Mouse (Mus musculus): ENCODE data around the gene Prcp. TPM values are rescaled to one million over a fixed set of nuclear protein-coding genes. Genes with fewer than 3 reads are reported as not detected.
A peak's percentile ranks its signal among the peaks of the same experiment; 100 is the strongest.

The Prcp gene
- polyA plus RNA-seq (2015; fragmentation: Nextera tagmentation; extraction: Ambion mirVana) = 17.3 and 19.7 TPM in 2 replicates

DNA sequence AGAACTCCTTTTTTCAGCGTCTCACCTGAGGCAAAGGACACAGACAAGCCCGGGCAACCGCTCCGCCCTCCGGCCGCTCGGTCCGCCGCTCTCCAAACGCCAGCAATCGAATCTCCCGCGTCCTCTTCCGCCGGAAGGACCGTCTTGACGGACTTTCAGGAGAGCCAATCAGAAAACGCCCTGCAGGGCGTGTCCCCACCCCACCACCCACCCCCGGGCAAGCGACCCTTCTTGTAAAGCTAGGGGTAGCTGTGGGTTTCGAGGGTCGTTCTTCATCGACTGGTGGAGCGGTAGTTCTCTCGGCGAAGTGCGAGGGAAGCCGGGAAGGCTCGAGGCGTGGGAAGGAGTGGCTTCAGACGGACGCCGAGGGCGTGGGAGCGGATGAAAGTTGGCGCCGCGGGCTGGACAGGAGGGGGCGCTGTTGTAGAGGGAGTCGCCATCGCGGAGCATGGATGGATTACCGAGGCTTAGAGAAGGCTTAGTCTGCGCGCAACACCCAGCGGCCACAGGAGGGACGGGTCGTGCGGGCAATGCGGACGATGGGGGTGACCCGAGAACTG lies at the start of gene Prcp, which contains the start of gene Ddias:
Gene Prcp, plus strand, starts transcription at position 355 of the 560 bp plus-strand sequence.
Gene Ddias, minus strand, starts transcription at position 132 of the 560 bp plus-strand sequence.
- Histone ChIP-seq H3K4me1 (replicated peaks; ENCODE audit: control insufficient read depth, insufficient read depth, low read length) (peaks cover 23% of the 10 kb centered on the region), H3K9me3 (ENCODE audit: control insufficient read depth, low read length) (no peaks in the 10 kb centered on the region), H3K4me3 (replicated peaks; ENCODE audit: low read length) (peak within 1 kb of the TSS; percentile 83), H3K4me2 (ENCODE audit: low read length) (peak within 1 kb of the TSS; percentile 84), H3K27me3 (replicated peaks; ENCODE audit: control insufficient read depth, insufficient read depth, low read length) (no peaks in the 10 kb centered on the region), H3K9ac (replicated peaks; ENCODE audit: low read depth, low read length) (peak within 1 kb of the TSS; percentile 88), H3K36me3 (ENCODE audit: control insufficient read depth, insufficient read depth) (no peaks in the 10 kb centered on the region), H3K27ac (ENCODE audit: low read length) (peak within 1 kb of the TSS; percentile 99)
- WGBS = under 1% methylated on average over 53 of the region's 53 CpGs
- peak; percentile 85 for ATAC-seq

DNA sequence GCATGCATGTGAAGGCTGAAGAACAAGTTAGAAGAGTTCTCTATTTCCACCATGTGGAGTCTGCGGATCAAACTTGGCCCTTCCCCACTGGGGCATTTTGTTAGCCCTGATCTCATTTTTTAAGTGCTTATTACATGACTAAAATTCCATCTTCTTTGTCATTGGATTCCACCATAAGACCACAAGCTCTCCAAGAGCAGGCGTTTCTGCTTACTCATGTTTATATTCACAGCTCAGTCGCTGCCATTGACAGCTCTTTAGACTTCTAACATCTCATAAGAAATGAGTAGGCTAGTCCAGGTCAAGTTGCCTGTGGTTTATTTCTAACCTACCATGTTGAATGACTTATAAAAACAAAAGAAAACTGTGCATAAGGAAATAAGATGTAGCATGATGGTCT lies 48.0 kb upstream of the Prcp start:
- Histone ChIP-seq H3K27me3 (replicated peaks; ENCODE audit: control insufficient read depth, insufficient read depth, low read length) (no peaks in the 10 kb centered on the region), H3K9me3 (ENCODE audit: control insufficient read depth, low read length) (no peaks in the 10 kb centered on the region), H3K27ac (ENCODE audit: low read length) (no peak overlapping the region), H3K9ac (replicated peaks; ENCODE audit: low read depth, low read length) (no peak overlapping the region), H3K36me3 (ENCODE audit: control insufficient read depth, insufficient read depth) (no peaks in the 10 kb centered on the region), H3K4me2 (ENCODE audit: low read length) (no peak overlapping the region), H3K4me3 (replicated peaks; ENCODE audit: low read length) (no peak overlapping the region), H3K4me1 (replicated peaks; ENCODE audit: control insufficient read depth, insufficient read depth, low read length) (peaks cover 9% of the 10 kb centered on the region)
- 95% methylated on average over 3 of the region's 3 CpGs for WGBS
- no peak for ATAC-seq

DNA sequence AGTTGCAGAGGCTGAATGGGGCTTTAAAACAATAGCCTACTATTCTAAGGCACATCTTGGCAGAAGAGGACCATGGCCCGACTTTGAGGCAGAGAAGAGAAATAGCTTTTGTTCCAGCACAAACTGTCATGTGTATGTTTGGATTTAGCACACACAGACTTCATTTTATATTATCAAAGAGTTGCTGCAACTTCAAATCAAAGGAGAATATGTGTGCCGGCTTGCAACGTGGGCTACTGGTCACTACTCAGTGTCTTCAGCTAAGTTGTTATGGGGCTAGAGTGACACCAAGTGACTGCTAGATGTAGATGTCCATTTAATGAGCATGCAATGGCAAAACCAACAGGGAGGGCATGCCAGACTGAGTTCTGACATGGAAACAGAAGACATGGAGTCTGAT lies 46.3 kb upstream of the Prcp start:
- no peak for ATAC-seq
- no peak overlapping the region for H3K27ac ChIP-seq (ENCODE audit: low read length)
- 43% methylated on average over 3 of the region's 3 CpGs for WGBS
- no peak overlapping the region for H3K4me2 ChIP-seq (ENCODE audit: low read length)
- no peak overlapping the region for H3K4me3 ChIP-seq (replicated peaks; ENCODE audit: low read length)
- no peaks in the 10 kb centered on the region for H3K27me3 ChIP-seq (replicated peaks; ENCODE audit: control insufficient read depth, insufficient read depth, low read length)
- no peaks in the 10 kb centered on the region for H3K9me3 ChIP-seq (ENCODE audit: control insufficient read depth, low read length)
- H3K9ac ChIP-seq (replicated peaks; ENCODE audit: low read depth, low read length) = no peak overlapping the region
- no peaks in the 10 kb centered on the region for H3K4me1 ChIP-seq (replicated peaks; ENCODE audit: control insufficient read depth, insufficient read depth, low read length)
- H3K36me3 ChIP-seq (ENCODE audit: control insufficient read depth, insufficient read depth) = no peaks in the 10 kb centered on the region

DNA sequence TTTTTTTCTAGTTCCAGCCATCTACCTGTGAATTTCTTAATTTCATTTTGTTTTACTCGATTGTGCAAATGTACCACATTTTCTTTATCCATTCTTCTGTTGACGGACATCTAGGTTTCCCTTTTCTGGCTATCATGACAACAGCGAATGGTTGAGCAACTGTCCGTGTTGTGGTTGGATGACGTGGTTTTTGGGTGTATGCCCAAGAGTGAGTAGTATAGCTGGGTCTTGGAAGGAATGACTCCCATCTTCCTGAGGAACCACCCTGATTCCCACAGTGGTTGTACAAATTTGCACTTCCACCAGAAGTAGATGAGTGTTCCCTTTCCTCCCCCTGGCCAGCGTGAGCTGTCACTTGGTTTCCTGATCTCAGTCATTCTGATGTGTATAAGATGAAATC lies 41.9 kb upstream of the Prcp start:
- no peak overlapping the region for H3K27ac ChIP-seq (ENCODE audit: low read length)
- H3K4me3 ChIP-seq (replicated peaks; ENCODE audit: low read length) = no peak overlapping the region
- peaks cover 2% of the 10 kb centered on the region; the same call in 1 of the 2 replicates for H3K36me3 ChIP-seq (ENCODE audit: control insufficient read depth, insufficient read depth)
- no peak for ATAC-seq
- no peaks in the 10 kb centered on the region for H3K4me1 ChIP-seq (replicated peaks; ENCODE audit: control insufficient read depth, insufficient read depth, low read length)
- H3K9me3 ChIP-seq (ENCODE audit: control insufficient read depth, low read length) = no peaks in the 10 kb centered on the region
- no peaks in the 10 kb centered on the region for H3K27me3 ChIP-seq (replicated peaks; ENCODE audit: control insufficient read depth, insufficient read depth, low read length)
- no peak overlapping the region for H3K9ac ChIP-seq (replicated peaks; ENCODE audit: low read depth, low read length)
- no peak overlapping the region for H3K4me2 ChIP-seq (ENCODE audit: low read length)
- 88% methylated on average over 6 of the region's 6 CpGs for WGBS

DNA sequence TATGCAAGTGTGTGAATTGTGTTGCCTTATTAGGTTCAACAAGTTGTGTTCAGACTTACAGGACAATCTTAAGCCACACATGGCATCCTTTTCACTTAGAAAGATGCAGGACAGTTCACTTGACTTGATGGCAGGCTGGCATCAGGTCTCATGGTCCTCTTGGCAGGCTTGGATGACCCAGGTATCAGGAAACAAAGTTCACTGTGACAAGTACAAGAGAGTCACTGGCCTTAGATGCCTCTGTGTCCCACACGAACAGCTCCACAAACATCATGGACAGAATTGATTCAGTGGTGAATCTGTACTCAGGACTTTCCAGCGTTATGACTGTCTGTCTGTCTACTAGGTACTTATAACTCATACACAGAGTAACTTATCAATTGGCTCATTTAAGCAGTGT lies 39.9 kb upstream of the Prcp start:
- H3K4me3 ChIP-seq (replicated peaks; ENCODE audit: low read length) = no peak overlapping the region
- no peak overlapping the region for H3K27ac ChIP-seq (ENCODE audit: low read length)
- H3K4me1 ChIP-seq (replicated peaks; ENCODE audit: control insufficient read depth, insufficient read depth, low read length) = no peaks in the 10 kb centered on the region
- H3K9ac ChIP-seq (replicated peaks; ENCODE audit: low read depth, low read length) = no peak overlapping the region
- H3K27me3 ChIP-seq (replicated peaks; ENCODE audit: control insufficient read depth, insufficient read depth, low read length) = no peaks in the 10 kb centered on the region
- no peak overlapping the region for H3K4me2 ChIP-seq (ENCODE audit: low read length)
- WGBS = 95% methylated on average over 2 of the region's 2 CpGs
- no peaks in the 10 kb centered on the region for H3K9me3 ChIP-seq (ENCODE audit: control insufficient read depth, low read length)
- H3K36me3 ChIP-seq (ENCODE audit: control insufficient read depth, insufficient read depth) = peaks cover 2% of the 10 kb centered on the region; the same call in 1 of the 2 replicates
- no peak for ATAC-seq

DNA sequence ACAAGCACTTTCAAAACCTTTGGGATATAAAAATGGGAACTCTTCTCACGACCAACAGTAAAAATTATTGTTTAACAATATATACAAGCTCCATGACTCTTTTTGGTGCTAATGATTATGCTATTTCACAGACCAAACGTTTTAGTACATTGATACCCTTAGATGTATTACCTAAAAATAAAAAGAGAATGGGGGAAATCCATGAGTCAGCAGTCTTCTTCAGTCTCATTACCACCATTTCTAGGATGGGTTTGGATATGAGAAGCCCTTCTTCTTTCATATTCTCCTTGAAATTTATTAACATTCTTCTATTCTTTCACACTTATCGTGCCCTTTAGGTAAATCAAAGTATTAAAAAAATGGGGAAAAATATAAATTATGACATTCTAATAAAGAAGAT lies 37.8 kb upstream of the Prcp start:
- no peak for ATAC-seq
- 83% methylated on average over 3 of the region's 3 CpGs for WGBS
- H3K4me1 ChIP-seq (replicated peaks; ENCODE audit: control insufficient read depth, insufficient read depth, low read length) = no peaks in the 10 kb centered on the region
- no peak overlapping the region for H3K4me3 ChIP-seq (replicated peaks; ENCODE audit: low read length)
- no peak overlapping the region for H3K27ac ChIP-seq (ENCODE audit: low read length)
- no peaks in the 10 kb centered on the region for H3K9me3 ChIP-seq (ENCODE audit: control insufficient read depth, low read length)
- no peaks in the 10 kb centered on the region for H3K27me3 ChIP-seq (replicated peaks; ENCODE audit: control insufficient read depth, insufficient read depth, low read length)
- H3K9ac ChIP-seq (replicated peaks; ENCODE audit: low read depth, low read length) = no peak overlapping the region
- peaks cover 2% of the 10 kb centered on the region; the same call in 1 of the 2 replicates for H3K36me3 ChIP-seq (ENCODE audit: control insufficient read depth, insufficient read depth)
- H3K4me2 ChIP-seq (ENCODE audit: low read length) = no peak overlapping the region

DNA sequence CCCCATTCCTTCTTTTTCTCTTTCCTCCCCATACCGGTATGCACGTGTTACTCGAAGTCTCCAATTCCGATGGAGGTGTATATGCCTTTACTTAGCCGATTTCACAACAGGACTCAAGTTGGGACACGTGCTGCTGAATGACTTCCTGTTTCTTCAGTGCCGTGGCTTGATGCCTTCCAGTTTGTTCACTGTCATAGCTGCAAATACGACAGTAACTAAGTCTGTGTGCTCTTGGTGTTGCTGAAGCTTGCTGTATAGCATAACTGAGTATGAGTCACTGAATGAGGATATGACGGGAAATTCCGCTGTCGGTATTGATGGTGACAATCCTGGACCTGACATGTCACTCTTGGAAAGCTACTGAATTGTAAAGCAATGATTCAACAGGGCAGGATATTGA lies 37.0 kb upstream of the Prcp start:
- no peak for ATAC-seq
- Histone ChIP-seq H3K4me1 (replicated peaks; ENCODE audit: control insufficient read depth, insufficient read depth, low read length) (no peaks in the 10 kb centered on the region), H3K27ac (ENCODE audit: low read length) (no peak overlapping the region), H3K9ac (replicated peaks; ENCODE audit: low read depth, low read length) (no peak overlapping the region), H3K27me3 (replicated peaks; ENCODE audit: control insufficient read depth, insufficient read depth, low read length) (no peaks in the 10 kb centered on the region), H3K4me2 (ENCODE audit: low read length) (no peak overlapping the region), H3K4me3 (replicated peaks; ENCODE audit: low read length) (no peak overlapping the region), H3K9me3 (ENCODE audit: control insufficient read depth, low read length) (no peaks in the 10 kb centered on the region), H3K36me3 (ENCODE audit: control insufficient read depth, insufficient read depth) (peaks cover 2% of the 10 kb centered on the region; the same call in 1 of the 2 replicates)
- 92% methylated on average over 11 of the region's 11 CpGs for WGBS

DNA sequence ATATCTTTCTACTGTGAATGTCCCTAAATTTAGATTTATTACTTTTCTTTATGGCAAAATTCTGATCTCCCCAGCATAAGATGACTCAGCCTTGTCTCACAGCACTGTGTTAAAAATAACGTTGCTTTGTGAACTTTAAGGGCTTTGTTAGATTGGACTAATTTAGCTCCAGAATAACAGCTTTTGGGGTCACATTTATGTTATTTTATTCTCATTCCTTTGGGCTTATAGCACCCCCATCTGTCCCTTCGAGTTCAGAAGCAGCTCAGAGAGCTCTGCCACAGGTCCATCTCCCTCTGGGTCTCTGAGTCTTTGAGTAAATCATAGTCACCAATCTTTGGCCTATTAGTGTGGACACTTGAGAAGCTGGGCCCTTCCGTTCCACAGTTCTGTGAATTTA lies 36.4 kb upstream of the Prcp start:
- no peaks in the 10 kb centered on the region for H3K9me3 ChIP-seq (ENCODE audit: control insufficient read depth, low read length)
- H3K4me2 ChIP-seq (ENCODE audit: low read length) = no peak overlapping the region
- ATAC-seq = no peak
- no peaks in the 10 kb centered on the region for H3K27me3 ChIP-seq (replicated peaks; ENCODE audit: control insufficient read depth, insufficient read depth, low read length)
- no peak overlapping the region for H3K9ac ChIP-seq (replicated peaks; ENCODE audit: low read depth, low read length)
- no peak overlapping the region for H3K4me3 ChIP-seq (replicated peaks; ENCODE audit: low read length)
- H3K4me1 ChIP-seq (replicated peaks; ENCODE audit: control insufficient read depth, insufficient read depth, low read length) = no peaks in the 10 kb centered on the region
- WGBS = 63% methylated on average over 3 of the region's 3 CpGs
- H3K36me3 ChIP-seq (ENCODE audit: control insufficient read depth, insufficient read depth) = peaks cover 2% of the 10 kb centered on the region; the same call in 1 of the 2 replicates
- no peak overlapping the region for H3K27ac ChIP-seq (ENCODE audit: low read length)

DNA sequence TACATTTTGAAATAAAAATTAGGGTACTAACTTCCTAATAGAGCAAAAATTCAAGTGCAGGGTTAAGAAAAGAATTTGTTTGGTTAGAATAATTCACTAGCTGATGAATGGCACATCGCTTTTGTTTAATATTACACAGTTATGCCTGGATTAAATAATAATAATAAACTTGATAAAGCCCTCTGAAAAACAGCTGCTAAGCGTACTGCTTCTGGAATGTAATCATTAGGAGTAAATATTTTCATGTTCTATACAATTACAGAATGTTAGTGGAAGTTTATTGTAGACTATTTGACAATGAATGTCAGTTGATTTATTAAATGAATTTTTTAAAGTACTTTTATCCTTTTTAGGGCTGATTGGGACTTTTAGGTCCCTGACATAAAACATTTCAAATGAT lies 32.0 kb upstream of the Prcp start:
- Histone ChIP-seq H3K36me3 (ENCODE audit: control insufficient read depth, insufficient read depth) (no peaks in the 10 kb centered on the region; the same call in 1 of the 2 replicates), H3K9me3 (ENCODE audit: control insufficient read depth, low read length) (no peaks in the 10 kb centered on the region), H3K4me3 (replicated peaks; ENCODE audit: low read length) (no peak overlapping the region), H3K27me3 (replicated peaks; ENCODE audit: control insufficient read depth, insufficient read depth, low read length) (no peaks in the 10 kb centered on the region), H3K9ac (replicated peaks; ENCODE audit: low read depth, low read length) (no peak overlapping the region), H3K27ac (ENCODE audit: low read length) (no peak overlapping the region), H3K4me2 (ENCODE audit: low read length) (no peak overlapping the region), H3K4me1 (replicated peaks; ENCODE audit: control insufficient read depth, insufficient read depth, low read length) (no peaks in the 10 kb centered on the region)
- no peak for ATAC-seq
- WGBS = 77% methylated on average over 2 of the region's 2 CpGs

DNA sequence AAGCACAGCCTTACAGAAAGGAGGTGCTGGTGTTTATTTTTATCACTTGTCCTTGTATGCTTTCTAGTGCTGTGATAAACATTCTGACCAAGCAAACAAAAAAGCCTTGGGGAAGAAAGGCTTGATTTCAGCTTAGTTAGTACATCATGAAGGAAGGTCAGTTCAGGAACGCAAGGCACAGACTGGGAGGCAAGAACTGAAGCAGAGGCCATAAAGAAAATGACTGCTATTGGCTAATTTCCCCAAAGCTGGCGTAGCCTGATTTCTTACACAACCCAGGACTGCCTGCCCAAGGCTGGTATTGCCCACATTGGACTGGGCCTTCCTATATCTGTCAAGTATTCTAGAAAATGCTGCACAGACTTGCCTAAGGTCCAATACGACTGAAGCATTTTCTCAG lies 26.0 kb upstream of the Prcp start:
- H3K9me3 ChIP-seq (ENCODE audit: control insufficient read depth, low read length) = no peaks in the 10 kb centered on the region
- H3K27me3 ChIP-seq (replicated peaks; ENCODE audit: control insufficient read depth, insufficient read depth, low read length) = no peaks in the 10 kb centered on the region
- no peak overlapping the region for H3K4me3 ChIP-seq (replicated peaks; ENCODE audit: low read length)
- H3K9ac ChIP-seq (replicated peaks; ENCODE audit: low read depth, low read length) = no peak overlapping the region
- no peak for ATAC-seq
- no peaks in the 10 kb centered on the region for H3K4me1 ChIP-seq (replicated peaks; ENCODE audit: control insufficient read depth, insufficient read depth, low read length)
- H3K4me2 ChIP-seq (ENCODE audit: low read length) = no peak overlapping the region
- 91% methylated on average over 3 of the region's 3 CpGs for WGBS
- no peak overlapping the region for H3K27ac ChIP-seq (ENCODE audit: low read length)
- H3K36me3 ChIP-seq (ENCODE audit: control insufficient read depth, insufficient read depth) = no peaks in the 10 kb centered on the region
